Mouse (Mus musculus): Measurements from ENCODE around the gene Med16. TPM values are rescaled to one million over a fixed set of nuclear protein-coding genes. Genes with fewer than 3 reads are reported as not detected.
A peak's percentile ranks its signal among the peaks of the same experiment; 100 is the strongest.

Gene Med16
- polyA plus RNA-seq (2015; fragmentation: Nextera tagmentation; extraction: Ambion mirVana), result 48.2 and 53.8 TPM in 2 replicates

- Histone ChIP-seq H3K27ac (ENCODE audit: low read depth, low read length) (peak within 1 kb of the TSS; percentile 99), H3K27me3 (replicated peaks; ENCODE audit: control insufficient read depth, insufficient read depth, low read length) (no peaks in the 10 kb centered on the region), H3K9me3 (ENCODE audit: control insufficient read depth, low read length) (no peaks in the 10 kb centered on the region), H3K4me2 (ENCODE audit: low read length) (peak within 1 kb of the TSS; percentile 61), H3K36me3 (ENCODE audit: control insufficient read depth, insufficient read depth, low read length) (peaks cover 20% of the 10 kb centered on the region), H3K4me3 (ENCODE audit: low read length) (peak within 1 kb of the TSS; percentile 62), H3K9ac (ENCODE audit: low read depth, low read length) (peak within 1 kb of the TSS; percentile 91), H3K4me1 (ENCODE audit: control insufficient read depth, insufficient read depth, low read depth, low read length) (peaks cover 6% of the 10 kb centered on the region)
- WGBS, result 2% methylated on average over 52 of the region's 52 CpGs
- ATAC-seq, result peak; percentile 95
Observed at GRCm38 (mm10) chr10:79908167-79909091, at the start of gene Med16. Gene Med16, minus strand, starts transcription at chr10:79908923.

- no peak overlapping the region for H3K4me2 ChIP-seq (ENCODE audit: low read length)
- 12% methylated on average over 21 of the region's 21 CpGs for WGBS
Observed at GRCm38 (mm10) chr10:79958140-79958816, 49.6 kb upstream of the Med16 start.

GRCm38 (mm10) chr10:79956643-79957154 is 48.0 kb upstream of the Med16 start:
- Histone ChIP-seq H3K4me3 (ENCODE audit: low read length) (no peak overlapping the region), H3K27me3 (replicated peaks; ENCODE audit: control insufficient read depth, insufficient read depth, low read length) (no peaks in the 10 kb centered on the region), H3K9ac (ENCODE audit: low read depth, low read length) (no peak overlapping the region), H3K27ac (ENCODE audit: low read depth, low read length) (no peak overlapping the region), H3K9me3 (ENCODE audit: control insufficient read depth, low read length) (no peaks in the 10 kb centered on the region), H3K36me3 (ENCODE audit: control insufficient read depth, insufficient read depth, low read length) (peaks cover 6% of the 10 kb centered on the region; the same call in 1 of the 2 replicates), H3K4me2 (ENCODE audit: low read length) (no peak overlapping the region), H3K4me1 (ENCODE audit: control insufficient read depth, insufficient read depth, low read depth, low read length) (peaks cover 9% of the 10 kb centered on the region)
- no peak for ATAC-seq
- 24% methylated on average over 4 of the region's 4 CpGs for WGBS

More at GRCm38 (mm10) chr10:79958140-79958816, 49.6 kb upstream of the Med16 start:
- Histone ChIP-seq H3K27me3 (replicated peaks; ENCODE audit: control insufficient read depth, insufficient read depth, low read length) (no peaks in the 10 kb centered on the region), H3K4me1 (ENCODE audit: control insufficient read depth, insufficient read depth, low read depth, low read length) (peaks cover 9% of the 10 kb centered on the region), H3K9me3 (ENCODE audit: control insufficient read depth, low read length) (no peaks in the 10 kb centered on the region), H3K4me3 (ENCODE audit: low read length) (no peak overlapping the region), H3K36me3 (ENCODE audit: control insufficient read depth, insufficient read depth, low read length) (peaks cover 7% of the 10 kb centered on the region; the same call in 1 of the 2 replicates), H3K27ac (ENCODE audit: low read depth, low read length) (no peak overlapping the region), H3K9ac (ENCODE audit: low read depth, low read length) (no peak overlapping the region)
- ATAC-seq, result no peak

GRCm38 (mm10) chr10:79955691-79956090 is 47.0 kb upstream of the Med16 start:
- Histone ChIP-seq H3K9me3 (ENCODE audit: control insufficient read depth, low read length) (no peaks in the 10 kb centered on the region), H3K27ac (ENCODE audit: low read depth, low read length) (no peak overlapping the region), H3K4me1 (ENCODE audit: control insufficient read depth, insufficient read depth, low read depth, low read length) (peaks cover 3% of the 10 kb centered on the region), H3K36me3 (ENCODE audit: control insufficient read depth, insufficient read depth, low read length) (peaks cover 10% of the 10 kb centered on the region; the same call in 1 of the 2 replicates), H3K4me2 (ENCODE audit: low read length) (no peak overlapping the region), H3K27me3 (replicated peaks; ENCODE audit: control insufficient read depth, insufficient read depth, low read length) (no peaks in the 10 kb centered on the region), H3K4me3 (ENCODE audit: low read length) (no peak overlapping the region), H3K9ac (ENCODE audit: low read depth, low read length) (no peak overlapping the region)
- no peak for ATAC-seq
- whole genome bisulfite sequencing, result 77% methylated on average over 9 of the region's 9 CpGs

GRCm38 (mm10) chr10:79953946-79954345 is 45.2 kb upstream of the Med16 start:
- ATAC-seq, result no peak
- H3K4me2 ChIP-seq (ENCODE audit: low read length), result no peak overlapping the region
- H3K9me3 ChIP-seq (ENCODE audit: control insufficient read depth, low read length), result no peaks in the 10 kb centered on the region
- H3K27ac ChIP-seq (ENCODE audit: low read depth, low read length), result no peak overlapping the region
- 81% methylated on average over 6 of the region's 6 CpGs for WGBS
- no peak overlapping the region for H3K9ac ChIP-seq (ENCODE audit: low read depth, low read length)
- peaks cover 11% of the 10 kb centered on the region; the same call in 1 of the 2 replicates for H3K36me3 ChIP-seq (ENCODE audit: control insufficient read depth, insufficient read depth, low read length)
- no peak overlapping the region for H3K4me3 ChIP-seq (ENCODE audit: low read length)
- H3K27me3 ChIP-seq (replicated peaks; ENCODE audit: control insufficient read depth, insufficient read depth, low read length), result no peaks in the 10 kb centered on the region
- H3K4me1 ChIP-seq (ENCODE audit: control insufficient read depth, insufficient read depth, low read depth, low read length), result no peaks in the 10 kb centered on the region

GRCm38 (mm10) chr10:79950661-79951060 is 41.9 kb upstream of the Med16 start:
- ATAC-seq, result no peak
- Histone ChIP-seq H3K4me1 (ENCODE audit: control insufficient read depth, insufficient read depth, low read depth, low read length) (peaks cover 3% of the 10 kb centered on the region; the same call in 1 of the 2 replicates), H3K27me3 (replicated peaks; ENCODE audit: control insufficient read depth, insufficient read depth, low read length) (no peaks in the 10 kb centered on the region), H3K36me3 (ENCODE audit: control insufficient read depth, insufficient read depth, low read length) (peaks cover 18% of the 10 kb centered on the region; the same call in 1 of the 2 replicates), H3K4me3 (ENCODE audit: low read length) (no peak overlapping the region), H3K27ac (ENCODE audit: low read depth, low read length) (no peak overlapping the region), H3K4me2 (ENCODE audit: low read length) (no peak overlapping the region), H3K9me3 (ENCODE audit: control insufficient read depth, low read length) (no peaks in the 10 kb centered on the region), H3K9ac (ENCODE audit: low read depth, low read length) (no peak overlapping the region)
- WGBS, result 81% methylated on average over 18 of the region's 18 CpGs

- H3K4me1 ChIP-seq (ENCODE audit: control insufficient read depth, insufficient read depth, low read depth, low read length), result peaks cover 4% of the 10 kb centered on the region; the same call in 1 of the 2 replicates
- H3K27ac ChIP-seq (ENCODE audit: low read depth, low read length), result no peak overlapping the region
- no peak overlapping the region for H3K4me2 ChIP-seq (ENCODE audit: low read length)
- WGBS, result 95% methylated on average over 4 of the region's 4 CpGs
- no peak for ATAC-seq
- no peak overlapping the region for H3K4me3 ChIP-seq (ENCODE audit: low read length)
- H3K27me3 ChIP-seq (replicated peaks; ENCODE audit: control insufficient read depth, insufficient read depth, low read length), result no peaks in the 10 kb centered on the region
- no peak overlapping the region for H3K9ac ChIP-seq (ENCODE audit: low read depth, low read length)
- no peaks in the 10 kb centered on the region for H3K9me3 ChIP-seq (ENCODE audit: control insufficient read depth, low read length)
- H3K36me3 ChIP-seq (ENCODE audit: control insufficient read depth, insufficient read depth, low read length), result peaks cover 18% of the 10 kb centered on the region; the same call in 1 of the 2 replicates
Observed at GRCm38 (mm10) chr10:79949873-79950272, 41.1 kb upstream of the Med16 start.

GRCm38 (mm10) chr10:79947502-79947901 is 38.8 kb upstream of the Med16 start:
- no peak for ATAC-seq
- Histone ChIP-seq H3K27me3 (replicated peaks; ENCODE audit: control insufficient read depth, insufficient read depth, low read length) (no peaks in the 10 kb centered on the region), H3K4me1 (ENCODE audit: control insufficient read depth, insufficient read depth, low read depth, low read length) (peaks cover 4% of the 10 kb centered on the region; the same call in 1 of the 2 replicates), H3K4me3 (ENCODE audit: low read length) (no peak overlapping the region), H3K9ac (ENCODE audit: low read depth, low read length) (no peak overlapping the region; the same call in 1 of the 2 replicates), H3K27ac (ENCODE audit: low read depth, low read length) (no peak overlapping the region), H3K9me3 (ENCODE audit: control insufficient read depth, low read length) (no peaks in the 10 kb centered on the region), H3K36me3 (ENCODE audit: control insufficient read depth, insufficient read depth, low read length) (peaks cover 13% of the 10 kb centered on the region; the same call in 1 of the 2 replicates), H3K4me2 (ENCODE audit: low read length) (no peak overlapping the region)
- WGBS, result 75% methylated on average over 6 of the region's 6 CpGs
